Mouse (Mus musculus) G1E (cell line): Measurements from ENCODE around the gene Grcc10. TPM values are rescaled to one million over a fixed set of nuclear protein-coding genes. Genes with fewer than 3 reads are reported as not detected.

ENCODE experiments used
- ATAC-seq: 2 replicates; pipeline ENCODE4 v1.8.0; 2016; ENCODE audit warnings: mild to moderate bottlenecking; ENCODE audit not compliant: insufficient number of reproducible peaks, poor library complexity, low FRiP score, severe bottlenecking; ENCODE audit errors: extremely low read depth
- DNase-seq: peaks from one replicate; pipeline ENCODE4 v3.0.0; 2012; ENCODE audit warnings: low spot score
- H3K27me3 ChIP-seq: 2 replicates; pipeline ENCODE4 v1.6.1; 2012; ENCODE audit warnings: mild to moderate bottlenecking, low read length, inconsistent platforms; ENCODE audit not compliant: insufficient read depth
- H3K36me3 ChIP-seq: replicated peaks from 2 replicates; pipeline ENCODE3; 2012; ENCODE audit warnings: mild to moderate bottlenecking, inconsistent platforms
- H3K4me1 ChIP-seq: 2 replicates; pipeline ENCODE4 v1.6.1; 2012; ENCODE audit warnings: low read depth, low read length, inconsistent platforms, mixed read lengths; ENCODE audit not compliant: insufficient read depth
- H3K4me3 ChIP-seq: 2 replicates; pipeline ENCODE4 v1.5.1; 2012; ENCODE audit warnings: low read depth, mild to moderate bottlenecking, inconsistent platforms, low read length, moderate library complexity, mixed read lengths
- H3K9me3 ChIP-seq: replicated peaks from 2 replicates; pipeline ENCODE4 v1.6.1; 2012; ENCODE audit warnings: inconsistent platforms
- CTCF ChIP-seq: IDR thresholded peaks from 2 replicates; pipeline ENCODE4 v1.5.1; 2012; ENCODE audit warnings: low read depth, low read length, inconsistent platforms, mixed read lengths
- GATA1 ChIP-seq: IDR thresholded peaks from 2 replicates; pipeline ENCODE4 v1.6.1; 2012; ENCODE audit warnings: borderline replicate concordance, low read length, inconsistent platforms, mixed read lengths
- GATA2 ChIP-seq: IDR thresholded peaks from 2 replicates; pipeline ENCODE4 v1.6.1; 2012; ENCODE audit warnings: low read depth, low read length, inconsistent platforms, borderline replicate concordance
- POLR2AphosphoS5 ChIP-seq: IDR thresholded peaks from 2 replicates; pipeline ENCODE4 v1.6.1; 2012; ENCODE audit warnings: low read depth, low read length, inconsistent platforms; ENCODE audit not compliant: insufficient replicate concordance
- TAL1 ChIP-seq: conservative IDR thresholded peaks from 2 replicates; pipeline ENCODE4 v1.6.1; 2012; ENCODE audit warnings: low read depth, low read length, inconsistent platforms, mixed read lengths
- polyA plus RNA-seq: library from polyadenylated mRNA; stranded (reverse); fragments of >175 nt; gene quantifications from 2 replicates; pipeline ENCODE4 v1.2.3, GENCODE M21; 2012
- total RNA-seq, 2 experiments: library from RNA; stranded (forward) in 1 of 2; stranded (reverse) in 1 of 2; fragments of 200-1000 nt in 1 of 2; fragments of >200 nt in 1 of 2; fragmentation: Nextera tagmentation in 1 of 2; gene quantifications; 2 replicates each; pipeline ENCODE4 v1.2.3; 2014 to 2017

The Grcc10 gene
- total and polyA plus RNA-seq, 3 experiments, result 38.8 to 130 (median 61.7) TPM

- TF ChIP-seq CTCF (no peak), GATA1 (no peak), POLR2AphosphoS5 (no peak), TAL1 (no peak), GATA2 (no peak)
Observed at GRCm38 (mm10) chr6:124768704-124769044, 27.5 kb upstream of the Grcc10 start.

GRCm38 (mm10) chr6:124767920-124768703, 26.9 kb upstream of the Grcc10 start:
- ATAC-seq, result no peak
- no peaks in the 10 kb centered on the region for H3K9me3 ChIP-seq
- H3K4me1 ChIP-seq, result peaks cover 32% of the 10 kb centered on the region
- H3K36me3 ChIP-seq, result no peaks in the 10 kb centered on the region
- no peak for DNase-seq
- H3K4me3 ChIP-seq, result no peak overlapping the region
- peaks cover 73% of the 10 kb centered on the region for H3K27me3 ChIP-seq
- TF ChIP-seq GATA2, result no peak
- no peak for TF ChIP-seq POLR2AphosphoS5
- no peak for TF ChIP-seq GATA1
- no peak for TF ChIP-seq TAL1
- TF ChIP-seq CTCF, result no peak

More at GRCm38 (mm10) chr6:124768704-124769044, 27.5 kb upstream of the Grcc10 start:
- Histone ChIP-seq H3K36me3 (no peaks in the 10 kb centered on the region), H3K27me3 (peaks cover 68% of the 10 kb centered on the region), H3K4me1 (peaks cover 32% of the 10 kb centered on the region), H3K4me3 (no peak overlapping the region), H3K9me3 (no peaks in the 10 kb centered on the region)
- DNase-seq, result no peak
- ATAC-seq, result no peak

DNA sequence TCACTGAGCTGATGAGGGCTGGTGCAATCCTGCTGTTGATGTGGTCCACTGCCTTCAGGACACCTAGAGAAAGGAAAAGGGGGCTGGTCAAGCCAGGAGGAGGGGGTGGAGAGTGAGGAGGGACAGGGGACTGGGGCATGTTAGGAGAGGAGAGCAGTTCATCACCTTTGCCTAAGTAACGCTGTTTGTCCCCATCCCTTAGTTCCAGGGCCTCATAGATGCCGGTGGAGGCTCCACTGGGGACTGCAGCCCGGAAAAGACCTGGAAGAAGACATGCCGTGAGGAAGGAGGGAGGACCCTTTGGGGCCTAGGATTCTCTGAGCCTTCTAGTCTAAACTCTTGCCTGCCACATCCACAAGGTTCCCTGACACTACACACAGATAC, 26.4 kb upstream of the Grcc10 start:
- ATAC-seq (no peak), DNase-seq (no peak)
- Histone ChIP-seq H3K9me3 (no peaks in the 10 kb centered on the region), H3K4me3 (no peak overlapping the region), H3K36me3 (no peaks in the 10 kb centered on the region), H3K27me3 (peaks cover 79% of the 10 kb centered on the region), H3K4me1 (peaks cover 32% of the 10 kb centered on the region)
- TF ChIP-seq CTCF (no peak), POLR2AphosphoS5 (no peak), TAL1 (no peak), GATA2 (no peak), GATA1 (no peak)

DNA sequence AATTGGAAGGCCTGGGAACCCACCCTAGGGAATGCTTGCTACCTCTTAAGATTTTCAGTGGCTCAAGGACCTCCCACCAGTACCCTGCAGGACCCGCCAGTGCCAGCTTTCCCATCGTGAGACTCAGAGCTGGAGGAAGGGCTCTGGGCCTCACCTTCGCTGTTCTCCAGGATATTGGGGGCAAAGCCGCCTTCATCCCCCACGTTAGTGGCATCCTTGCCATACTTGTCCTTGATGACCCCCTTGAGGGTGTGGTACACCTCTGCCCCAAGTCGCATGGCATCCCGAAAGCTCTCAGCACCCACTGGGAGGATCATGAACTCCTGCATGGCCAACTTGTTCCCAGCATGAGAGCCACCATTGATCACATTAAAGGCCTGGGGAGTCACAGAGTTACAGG, 24.8 kb upstream of the Grcc10 start:
- DNase-seq (no peak), ATAC-seq (no peak)
- H3K4me3 ChIP-seq, result no peak overlapping the region
- TF ChIP-seq TAL1, result no peak
- no peak for TF ChIP-seq GATA1
- no peak for TF ChIP-seq GATA2
- no peaks in the 10 kb centered on the region for H3K36me3 ChIP-seq
- peaks cover 32% of the 10 kb centered on the region for H3K4me1 ChIP-seq
- no peaks in the 10 kb centered on the region for H3K9me3 ChIP-seq
- peaks cover 80% of the 10 kb centered on the region for H3K27me3 ChIP-seq

DNA sequence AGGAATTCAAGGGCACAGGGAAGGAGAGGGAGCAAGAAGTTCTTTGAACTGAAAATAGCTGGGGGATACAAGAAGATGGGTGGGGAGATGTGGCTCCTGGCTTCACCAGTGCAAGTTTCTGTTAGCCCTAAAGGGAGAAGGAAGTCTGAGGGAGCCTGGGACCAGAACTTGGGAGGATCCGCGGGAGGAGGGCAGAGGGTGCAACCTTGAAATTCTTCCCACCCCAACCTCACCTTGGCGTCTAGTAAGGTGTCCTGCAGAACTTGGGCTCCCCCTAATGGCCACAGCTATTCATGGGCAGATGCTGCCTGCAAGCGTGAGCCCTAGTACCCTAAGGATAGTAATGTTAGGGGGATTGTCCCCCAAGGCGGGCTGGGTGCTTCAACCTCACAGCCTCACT, 18.1 kb upstream of the Grcc10 start:
- TF ChIP-seq CTCF, result peak; percentile 98
- TF ChIP-seq GATA1, result no peak
- H3K4me1 ChIP-seq, result peaks cover 38% of the 10 kb centered on the region
- H3K27me3 ChIP-seq, result peaks cover 69% of the 10 kb centered on the region
- H3K4me3 ChIP-seq, result no peak overlapping the region; the same call in 1 of the 2 replicates
- ATAC-seq (peak; percentile 50; the same call in 1 of the 2 replicates), DNase-seq (peak; percentile 75)
- no peaks in the 10 kb centered on the region for H3K36me3 ChIP-seq
- no peaks in the 10 kb centered on the region for H3K9me3 ChIP-seq

DNA sequence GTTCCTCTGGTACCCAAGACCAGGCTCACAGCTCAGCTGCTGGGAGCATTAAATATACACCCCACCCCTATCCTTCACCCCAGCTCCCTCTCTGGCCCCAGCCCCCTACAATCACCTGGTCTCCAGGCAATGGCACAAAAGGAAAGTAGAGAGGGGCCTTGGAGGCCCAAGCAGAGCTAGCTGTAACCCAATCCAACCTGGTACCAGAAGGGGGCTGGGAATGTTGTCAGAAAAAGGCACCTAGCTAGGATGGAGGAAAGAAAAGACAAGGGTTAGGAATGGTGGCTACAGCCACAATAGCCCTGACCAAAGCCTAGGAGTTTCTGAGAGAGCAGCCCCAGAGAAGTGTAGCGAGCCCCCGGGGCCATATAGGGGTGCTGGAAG, 17.7 kb upstream of the Grcc10 start:
- H3K27me3 ChIP-seq, result peaks cover 66% of the 10 kb centered on the region
- H3K36me3 ChIP-seq, result no peaks in the 10 kb centered on the region
- H3K4me3 ChIP-seq, result no peak overlapping the region; the same call in 1 of the 2 replicates
- no peak for DNase-seq
- H3K4me1 ChIP-seq, result peaks cover 38% of the 10 kb centered on the region
- no peaks in the 10 kb centered on the region for H3K9me3 ChIP-seq
- TF ChIP-seq CTCF (no peak), TAL1 (no peak), GATA2 (no peak), POLR2AphosphoS5 (no peak), GATA1 (no peak)
- no peak for ATAC-seq
